Mouse (Mus musculus): Measurements from ENCODE around the gene Cep95. TPM values are rescaled to one million over a fixed set of nuclear protein-coding genes. Genes with fewer than 3 reads are reported as not detected.

Cep95 gene
- polyA plus RNA-seq, 1 experiment from 2014 or later = 18.7 TPM

- Histone ChIP-seq H3K27ac (no peak overlapping the region), H3K9me3 (no peaks in the 10 kb centered on the region), H3K4me3 (no peak overlapping the region), H3K4me1 (peaks cover 11% of the 10 kb centered on the region), H3K27me3 (ENCODE audit: poor library complexity, severe bottlenecking) (no peaks in the 10 kb centered on the region), H3K36me3 (replicated peaks) (peaks cover 4% of the 10 kb centered on the region; the same call in 1 of the 2 replicates)
- DNase-seq (ENCODE audit: extremely low spot score, low spot score) = no peak
- WGBS = 93% methylated on average over 3 of the region's 3 CpGs
These were observed 30.0 kb upstream of the Cep95 start for GRCm38 (mm10) chr11:106759028-106759427.

- H3K4me3 ChIP-seq = no peak overlapping the region
- no peaks in the 10 kb centered on the region for H3K27me3 ChIP-seq (ENCODE audit: poor library complexity, severe bottlenecking)
- peaks cover 15% of the 10 kb centered on the region for H3K36me3 ChIP-seq (replicated peaks)
- 89% methylated on average over 5 of the region's 5 CpGs for whole genome bisulfite sequencing
- DNase-seq (ENCODE audit: extremely low spot score, low spot score) = no peak
- H3K27ac ChIP-seq = no peak overlapping the region
- peaks cover 11% of the 10 kb centered on the region for H3K4me1 ChIP-seq
- H3K9me3 ChIP-seq = no peaks in the 10 kb centered on the region
These were observed 28.5 kb upstream of the Cep95 start for GRCm38 (mm10) chr11:106760511-106760910.

- Histone ChIP-seq H3K36me3 (replicated peaks) (peaks cover 31% of the 10 kb centered on the region), H3K27ac (peak overlapping the region; percentile 53), H3K9me3 (no peaks in the 10 kb centered on the region), H3K27me3 (ENCODE audit: poor library complexity, severe bottlenecking) (no peaks in the 10 kb centered on the region), H3K4me3 (no peak overlapping the region), H3K4me1 (peaks cover 11% of the 10 kb centered on the region)
- 64% methylated on average over 5 of the region's 5 CpGs for WGBS
- no peak for DNase-seq (ENCODE audit: extremely low spot score, low spot score)
These were observed 26.8 kb upstream of the Cep95 start for GRCm38 (mm10) chr11:106762139-106762799.

- peaks cover 11% of the 10 kb centered on the region for H3K4me1 ChIP-seq
- no peaks in the 10 kb centered on the region for H3K27me3 ChIP-seq (ENCODE audit: poor library complexity, severe bottlenecking)
- peaks cover 4% of the 10 kb centered on the region for H3K9me3 ChIP-seq
- WGBS = 78% methylated on average over 9 of the region's 9 CpGs
- no peak overlapping the region for H3K4me3 ChIP-seq
- H3K27ac ChIP-seq = peak overlapping the region; percentile 53
- peaks cover 36% of the 10 kb centered on the region for H3K36me3 ChIP-seq (replicated peaks)
- no peak for DNase-seq (ENCODE audit: extremely low spot score, low spot score)
These were observed 26.3 kb upstream of the Cep95 start for GRCm38 (mm10) chr11:106762800-106763185.

- DNase-seq (ENCODE audit: extremely low spot score, low spot score) = no peak
- Histone ChIP-seq H3K36me3 (replicated peaks) (peaks cover 75% of the 10 kb centered on the region), H3K4me1 (peaks cover 11% of the 10 kb centered on the region), H3K9me3 (peaks cover 6% of the 10 kb centered on the region), H3K27ac (no peak overlapping the region), H3K27me3 (ENCODE audit: poor library complexity, severe bottlenecking) (no peaks in the 10 kb centered on the region), H3K4me3 (no peak overlapping the region)
- WGBS = 93% methylated on average over 4 of the region's 4 CpGs
These were observed 22.4 kb upstream of the Cep95 start for GRCm38 (mm10) chr11:106766611-106767162.

DNA sequence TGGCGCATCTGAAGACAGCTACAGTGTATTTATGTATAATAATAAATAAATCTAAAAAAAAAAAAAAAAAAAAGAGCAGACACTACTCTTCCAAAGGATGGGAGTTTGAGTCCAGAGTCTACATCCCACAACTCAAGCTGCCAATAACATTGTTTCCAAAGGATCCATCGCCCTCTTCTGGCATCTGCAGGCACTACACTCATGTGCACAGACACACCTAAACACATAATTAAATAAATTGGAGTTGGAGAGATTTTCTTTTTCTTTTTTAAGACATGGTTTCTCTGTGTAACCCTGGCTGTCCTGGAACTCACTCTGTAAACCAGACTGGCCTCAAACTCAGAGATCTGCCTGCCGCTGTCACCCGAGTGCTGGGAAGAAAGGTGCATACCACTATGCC lies 21.5 kb upstream of the Cep95 start:
- 94% methylated on average over 4 of the region's 4 CpGs for WGBS
- Histone ChIP-seq H3K27ac (no peak overlapping the region), H3K4me3 (no peak overlapping the region), H3K9me3 (peaks cover 6% of the 10 kb centered on the region), H3K36me3 (replicated peaks) (peaks cover 83% of the 10 kb centered on the region), H3K4me1 (peaks cover 4% of the 10 kb centered on the region), H3K27me3 (ENCODE audit: poor library complexity, severe bottlenecking) (no peaks in the 10 kb centered on the region)
- DNase-seq (ENCODE audit: extremely low spot score, low spot score) = no peak

GRCm38 (mm10) chr11:106770195-106770974 lies 18.7 kb upstream of the Cep95 start:
- WGBS = 96% methylated on average over 9 of the region's 9 CpGs
- peaks cover 6% of the 10 kb centered on the region for H3K9me3 ChIP-seq
- H3K4me3 ChIP-seq = no peak overlapping the region
- peaks cover 98% of the 10 kb centered on the region for H3K36me3 ChIP-seq (replicated peaks)
- no peak for DNase-seq (ENCODE audit: extremely low spot score, low spot score)
- no peaks in the 10 kb centered on the region for H3K4me1 ChIP-seq
- no peak overlapping the region for H3K27ac ChIP-seq
- no peaks in the 10 kb centered on the region for H3K27me3 ChIP-seq (ENCODE audit: poor library complexity, severe bottlenecking)

- Histone ChIP-seq H3K36me3 (replicated peaks) (peaks cover 92% of the 10 kb centered on the region), H3K4me1 (peaks cover 8% of the 10 kb centered on the region), H3K27me3 (ENCODE audit: poor library complexity, severe bottlenecking) (no peaks in the 10 kb centered on the region), H3K4me3 (no peak overlapping the region), H3K9me3 (no peaks in the 10 kb centered on the region; the same call in 1 of the 2 replicates), H3K27ac (no peak overlapping the region)
- WGBS = 92% methylated on average over 9 of the region's 9 CpGs
- DNase-seq (ENCODE audit: extremely low spot score, low spot score) = no peak
These were observed 16.0 kb upstream of the Cep95 start for GRCm38 (mm10) chr11:106773061-106773460.

DNA sequence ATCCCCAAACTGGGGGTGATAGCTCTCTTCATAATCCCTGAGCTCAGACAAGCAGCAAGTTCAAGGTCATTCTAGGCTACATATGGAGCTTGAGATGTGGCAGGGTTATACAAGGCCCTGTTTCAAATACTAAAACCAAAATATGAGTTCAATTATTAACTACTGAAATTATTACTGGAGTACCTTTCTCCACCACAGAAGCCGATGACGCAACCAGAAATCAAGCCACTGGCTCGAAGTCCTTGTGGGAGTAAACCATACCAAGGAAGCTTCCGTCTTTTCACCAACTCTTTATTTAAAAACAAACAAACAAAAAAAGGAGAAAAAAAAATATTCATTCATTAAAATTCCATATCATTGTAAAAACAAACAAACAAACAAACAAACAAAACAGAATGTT lies 12.1 kb upstream of the Cep95 start:
- no peaks in the 10 kb centered on the region for H3K9me3 ChIP-seq
- peaks cover 25% of the 10 kb centered on the region for H3K4me1 ChIP-seq
- WGBS = 97% methylated on average over 4 of the region's 4 CpGs
- H3K27ac ChIP-seq = no peak overlapping the region
- DNase-seq (ENCODE audit: extremely low spot score, low spot score) = no peak
- H3K4me3 ChIP-seq = no peak overlapping the region
- no peaks in the 10 kb centered on the region for H3K27me3 ChIP-seq (ENCODE audit: poor library complexity, severe bottlenecking)
- peaks cover 74% of the 10 kb centered on the region for H3K36me3 ChIP-seq (replicated peaks)

DNA sequence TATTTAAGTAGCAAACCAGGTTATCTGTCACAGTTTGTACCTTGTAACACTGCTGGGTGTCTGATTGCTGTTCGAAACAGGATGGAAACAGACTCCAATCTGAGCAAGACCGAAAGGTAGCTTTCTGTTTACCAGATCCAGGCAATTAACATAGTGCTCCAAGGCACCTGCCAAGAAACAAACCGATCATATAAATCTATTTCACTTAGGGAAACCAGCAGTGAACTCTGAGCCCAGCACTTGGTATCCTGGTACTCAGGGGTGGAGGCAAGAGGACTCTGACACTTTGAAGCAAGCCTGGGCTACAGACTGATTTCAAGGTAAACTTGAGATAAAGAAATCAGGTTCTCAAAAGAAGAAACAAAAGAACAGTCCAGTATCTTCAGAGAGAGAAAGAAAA lies 11.7 kb upstream of the Cep95 start:
- Histone ChIP-seq H3K4me1 (peaks cover 25% of the 10 kb centered on the region), H3K36me3 (replicated peaks) (peaks cover 74% of the 10 kb centered on the region), H3K9me3 (no peaks in the 10 kb centered on the region), H3K4me3 (no peak overlapping the region; the same call in 1 of the 2 replicates), H3K27me3 (ENCODE audit: poor library complexity, severe bottlenecking) (no peaks in the 10 kb centered on the region), H3K27ac (no peak overlapping the region)
- WGBS = 97% methylated on average over 3 of the region's 3 CpGs
- DNase-seq (ENCODE audit: extremely low spot score, low spot score) = no peak

DNA sequence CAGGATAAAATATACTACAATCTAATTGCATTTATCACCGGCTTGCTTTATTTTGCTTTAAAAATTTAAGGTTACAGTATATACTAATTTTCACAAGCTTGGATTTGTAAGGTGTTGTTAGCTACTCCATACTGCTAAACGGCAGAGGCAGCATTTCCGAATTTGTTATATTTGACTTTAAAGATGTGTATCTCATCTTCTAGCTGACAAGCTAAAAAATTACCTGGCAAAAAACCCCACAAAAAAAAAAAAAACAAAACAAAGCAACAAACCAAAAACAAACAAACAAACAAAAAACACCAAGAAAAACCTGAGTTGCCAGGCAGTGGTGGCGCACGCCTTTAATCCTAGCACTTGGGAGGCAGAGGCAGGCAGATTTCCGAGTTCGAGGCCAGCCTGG lies 10.9 kb upstream of the Cep95 start:
- Histone ChIP-seq H3K4me1 (peaks cover 25% of the 10 kb centered on the region), H3K9me3 (no peaks in the 10 kb centered on the region), H3K27ac (no peak overlapping the region), H3K27me3 (ENCODE audit: poor library complexity, severe bottlenecking) (no peaks in the 10 kb centered on the region), H3K36me3 (replicated peaks) (peaks cover 74% of the 10 kb centered on the region), H3K4me3 (peak overlapping the region; percentile 93; the same call in 1 of the 2 replicates)
- DNase-seq (ENCODE audit: extremely low spot score, low spot score) = no peak
- WGBS = 93% methylated on average over 7 of the region's 7 CpGs

- peaks cover 74% of the 10 kb centered on the region for H3K36me3 ChIP-seq (replicated peaks)
- H3K4me3 ChIP-seq = peak overlapping the region; percentile 93
- no peaks in the 10 kb centered on the region for H3K9me3 ChIP-seq
- H3K4me1 ChIP-seq = peaks cover 25% of the 10 kb centered on the region
- DNase-seq (ENCODE audit: extremely low spot score, low spot score) = no peak
- H3K27me3 ChIP-seq (ENCODE audit: poor library complexity, severe bottlenecking) = no peaks in the 10 kb centered on the region
- H3K27ac ChIP-seq = peak overlapping the region; percentile 94
- whole genome bisulfite sequencing = 4% methylated on average over 39 of the region's 39 CpGs
These were observed 10.3 kb upstream of the Cep95 start for GRCm38 (mm10) chr11:106778589-106779387.

All from forebrain, embryonic 10.5 days (tissue).